In the genomic region with DNA sequence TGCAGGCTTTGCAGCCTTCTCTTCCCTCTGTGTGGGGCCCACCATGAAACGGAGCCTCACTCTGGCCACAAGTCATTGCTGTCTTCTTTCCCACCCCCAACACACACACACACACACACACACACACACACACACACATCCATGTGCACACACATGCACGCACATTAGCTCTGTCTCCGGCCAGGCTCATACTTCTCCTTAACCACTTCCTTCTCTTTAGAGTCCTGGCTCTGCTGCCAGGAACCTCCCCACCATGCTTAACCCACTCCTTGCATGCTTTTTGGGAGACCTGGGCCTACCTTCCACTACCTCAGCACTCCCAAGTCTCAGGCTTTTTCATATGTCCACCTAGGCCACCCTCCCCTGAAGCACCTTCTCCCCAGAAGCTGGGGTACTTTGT, we compare ENCODE assay signal across 14 mouse cellular contexts.
DNase-seq lines count a peak whose midpoint lies in the region; ATAC-seq lines count a peak whose summit lies in the region.
"Had no signal": no experiment of that assay in that cellular context is flagged by ENCODE, and none has a peak within 500 bp of the region (broad histone marks: within the 10 kb centered on the region; RNA-seq: fewer than 3 reads in every experiment).

No protein-coding gene starts in this region.

- no peaks in the 10 kb centered on the region for H3K9me3 ChIP-seq in heart, embryonic 16.5 days (replicated peaks; ENCODE audit: control insufficient read depth, low read length)
- H3K9me3 ChIP-seq in limb, embryonic 10.5 days (replicated peaks): no peaks in the 10 kb centered on the region
- H3K9me3 ChIP-seq: megakaryocyte, embryonic 14.5 days had no signal

- no peak overlapping the region for H3K4me3 ChIP-seq in heart, embryonic 16.5 days (ENCODE audit: low read length)
- H3K4me3 ChIP-seq in limb, embryonic 10.5 days: no peak overlapping the region
- H3K4me3 ChIP-seq: megakaryocyte, embryonic 14.5 days had no signal

- no peaks in the 10 kb centered on the region for H3K36me3 ChIP-seq in heart, embryonic 16.5 days (ENCODE audit: control insufficient read depth, insufficient read depth)
- H3K36me3 ChIP-seq in limb, embryonic 10.5 days: no peaks in the 10 kb centered on the region

- no peak for ATAC-seq in heart, embryonic 16.5 days (replicated peaks; ENCODE audit: extremely low read depth, insufficient read depth, low FRiP score)
- ATAC-seq in inflammation-experienced regulatory T-cells, adult 6 months: no peak

- WGBS in heart, embryonic 16.5 days: 72% methylated on average over 3 of the region's 3 CpGs
- 66% methylated on average over 3 of the region's 3 CpGs for WGBS in limb, embryonic 10.5 days

- peak overlapping the region; percentile 18; the same call in 1 of the 2 replicates for H3K27ac ChIP-seq in heart, embryonic 16.5 days (ENCODE audit: low read length)
- H3K27ac ChIP-seq in limb, embryonic 10.5 days: peak overlapping the region; percentile 83

- DNase-seq in heart, adult 8-10 months (ENCODE audit: low spot score): no peak
- peak; percentile 6 for DNase-seq in thymus, postnatal 14 days
- no peak for DNase-seq in thymus, adult 18-20 months
- DNase-seq in limb, embryonic 10.5 days (ENCODE audit: low spot score): no peak
- DNase-seq in frontal cortex, postnatal 14 days (ENCODE audit: low spot score in 2 of 2): no peak
- DNase-seq in layer of hippocampus, postnatal 10 days (ENCODE audit: low spot score in 2 of 2): no peak
- DNase-seq: adrenal gland, adult 8-10 months; cerebellum, adult 2 months; embryo, embryonic 11 days; kidney, postnatal 10 days; lung, adult 18-20 months had no signal

- H3K9ac ChIP-seq in heart, embryonic 16.5 days (ENCODE audit: low read length): no peak overlapping the region

- no peak overlapping the region for H3K4me2 ChIP-seq in heart, embryonic 16.5 days (ENCODE audit: low read depth, low read length)

- H3K27me3 ChIP-seq in heart, embryonic 16.5 days (ENCODE audit: control insufficient read depth, insufficient read depth, low read length): no peaks in the 10 kb centered on the region
- H3K27me3 ChIP-seq in limb, embryonic 10.5 days (ENCODE audit: low read depth, poor library complexity, severe bottlenecking): no peaks in the 10 kb centered on the region

- H3K4me1 ChIP-seq in heart, embryonic 16.5 days (ENCODE audit: control insufficient read depth, insufficient read depth, low read length): peaks cover 44% of the 10 kb centered on the region
- H3K4me1 ChIP-seq in limb, embryonic 10.5 days: peaks cover 66% of the 10 kb centered on the region
- H3K4me1 ChIP-seq: megakaryocyte, embryonic 14.5 days had no signal
